Mouse (Mus musculus) embryonic facial prominence, embryonic 13.5 days (tissue): ENCODE results near the gene Rps6kc1. TPM values are rescaled to one million over a fixed set of nuclear protein-coding genes. Genes with fewer than 3 reads are reported as not detected.

ENCODE experiments used
- ATAC-seq: fragments of 200-750 bp; cut with Nextera tagmentation; 2 replicates; pipeline ENCODE4 v1.8.0; 2017; ENCODE audit warnings: low read depth; ENCODE audit not compliant: insufficient number of reproducible peaks, insufficient read depth, low FRiP score, low TSS enrichment
- H3K27ac ChIP-seq: fragments of 300-500 bp; sonication (generic); 2 replicates; pipeline ENCODE4 v1.5.1; 2015; ENCODE audit warnings: moderate library complexity, mild to moderate bottlenecking, inconsistent platforms
- H3K27me3 ChIP-seq: fragments of 300-500 bp; sonication (generic); 2 replicates; pipeline ENCODE4 v1.6.1; 2015; ENCODE audit warnings: mild to moderate bottlenecking, inconsistent platforms
- H3K36me3 ChIP-seq: fragments of 300-500 bp; sonication (generic); 2 replicates; pipeline ENCODE4 v1.6.1; 2015; ENCODE audit warnings: mild to moderate bottlenecking, inconsistent platforms
- H3K4me1 ChIP-seq: fragments of 300-500 bp; sonication (generic); 2 replicates; pipeline ENCODE4 v1.6.1; 2015; ENCODE audit warnings: inconsistent platforms
- H3K4me2 ChIP-seq: fragments of 300-500 bp; sonication (generic); 2 replicates; pipeline ENCODE4 v1.6.1; 2015; ENCODE audit warnings: moderate library complexity, mild to moderate bottlenecking, inconsistent platforms
- H3K4me3 ChIP-seq: fragments of 300-500 bp; sonication (generic); 2 replicates; pipeline ENCODE4 v1.5.1; 2015; ENCODE audit warnings: mild to moderate bottlenecking, inconsistent platforms
- H3K9ac ChIP-seq: fragments of 300-500 bp; sonication (generic); 2 replicates; pipeline ENCODE4 v1.6.1; 2015; ENCODE audit warnings: mild to moderate bottlenecking, inconsistent platforms
- H3K9me3 ChIP-seq: fragments of 300-500 bp; sonication (generic); 2 replicates; pipeline ENCODE4 v1.6.1; 2016; ENCODE audit warnings: inconsistent platforms
- WGBS: fragments of 180-500 bp; shearing (Covaris S2); methylation state at CpG from one replicate; pipeline ENCODE4 v1.1.7; 2015; ENCODE audit warnings: mixed read lengths; 5-methylcytosine and 5-hydroxymethylcytosine counted together
- polyA plus RNA-seq: library from polyadenylated mRNA; unstranded; fragments of >200 nt; fragmentation: Nextera tagmentation; extraction: Ambion mirVana; gene quantifications from 2 replicates; pipeline ENCODE4 v1.2.1, GENCODE M21; 2015

The Rps6kc1 gene
- polyA plus RNA-seq, 1 experiment from 2014 or later = 18.4 TPM

- Histone ChIP-seq H3K9me3 (no peaks in the 10 kb centered on the region), H3K4me2 (no peak overlapping the region), H3K27ac (no peak overlapping the region), H3K9ac (no peak overlapping the region), H3K36me3 (no peaks in the 10 kb centered on the region), H3K4me1 (no peaks in the 10 kb centered on the region), H3K27me3 (no peaks in the 10 kb centered on the region), H3K4me3 (no peak overlapping the region)
- ATAC-seq = no peak
- 48% methylated on average over 8 of the region's 8 CpGs for WGBS
These were observed 159.6 kb downstream of the Rps6kc1 start for GRCm38 (mm10) chr1:190751794-190752570.

- Histone ChIP-seq H3K4me3 (no peak overlapping the region), H3K9me3 (no peaks in the 10 kb centered on the region), H3K4me2 (no peak overlapping the region), H3K27ac (no peak overlapping the region), H3K9ac (no peak overlapping the region), H3K36me3 (no peaks in the 10 kb centered on the region), H3K4me1 (no peaks in the 10 kb centered on the region), H3K27me3 (no peaks in the 10 kb centered on the region)
- WGBS = 85% methylated on average over 10 of the region's 10 CpGs
- no peak for ATAC-seq
These were observed 162.6 kb downstream of the Rps6kc1 start for GRCm38 (mm10) chr1:190748937-190749336.

GRCm38 (mm10) chr1:190741421-190741820 is 170.1 kb downstream of the Rps6kc1 start:
- no peaks in the 10 kb centered on the region for H3K36me3 ChIP-seq
- H3K9ac ChIP-seq = no peak overlapping the region
- no peaks in the 10 kb centered on the region for H3K4me1 ChIP-seq
- no peak overlapping the region for H3K4me3 ChIP-seq
- no peaks in the 10 kb centered on the region for H3K9me3 ChIP-seq
- no peak overlapping the region for H3K27ac ChIP-seq
- 67% methylated on average over 5 of the region's 5 CpGs for WGBS
- H3K27me3 ChIP-seq = no peaks in the 10 kb centered on the region
- ATAC-seq = no peak
- H3K4me2 ChIP-seq = no peak overlapping the region

GRCm38 (mm10) chr1:190732803-190733202 is 178.8 kb downstream of the Rps6kc1 start:
- Histone ChIP-seq H3K27me3 (no peaks in the 10 kb centered on the region), H3K36me3 (no peaks in the 10 kb centered on the region), H3K9ac (no peak overlapping the region), H3K9me3 (no peaks in the 10 kb centered on the region), H3K27ac (no peak overlapping the region), H3K4me1 (peaks cover 12% of the 10 kb centered on the region), H3K4me2 (no peak overlapping the region), H3K4me3 (no peak overlapping the region)
- 84% methylated on average over 6 of the region's 6 CpGs for WGBS
- ATAC-seq = no peak

- Histone ChIP-seq H3K27ac (no peak overlapping the region), H3K4me2 (no peak overlapping the region), H3K36me3 (no peaks in the 10 kb centered on the region), H3K4me3 (no peak overlapping the region), H3K4me1 (peaks cover 27% of the 10 kb centered on the region), H3K9me3 (no peaks in the 10 kb centered on the region), H3K9ac (no peak overlapping the region), H3K27me3 (no peaks in the 10 kb centered on the region)
- no peak for ATAC-seq
- WGBS = 86% methylated on average over 7 of the region's 7 CpGs
These were observed 182.0 kb downstream of the Rps6kc1 start for GRCm38 (mm10) chr1:190729516-190730088.

- Histone ChIP-seq H3K9ac (no peak overlapping the region), H3K4me3 (no peak overlapping the region), H3K9me3 (no peaks in the 10 kb centered on the region), H3K36me3 (no peaks in the 10 kb centered on the region), H3K27me3 (no peaks in the 10 kb centered on the region), H3K4me2 (no peak overlapping the region), H3K27ac (no peak overlapping the region), H3K4me1 (peaks cover 37% of the 10 kb centered on the region)
- WGBS = 67% methylated on average over 4 of the region's 4 CpGs
- no peak for ATAC-seq
These were observed 183.4 kb downstream of the Rps6kc1 start for GRCm38 (mm10) chr1:190728111-190728651.

GRCm38 (mm10) chr1:190727385-190727784 is 184.2 kb downstream of the Rps6kc1 start:
- H3K9me3 ChIP-seq = no peaks in the 10 kb centered on the region
- no peaks in the 10 kb centered on the region for H3K27me3 ChIP-seq
- H3K4me2 ChIP-seq = no peak overlapping the region
- no peak overlapping the region for H3K27ac ChIP-seq
- no peak overlapping the region for H3K4me3 ChIP-seq
- ATAC-seq = no peak
- no peak overlapping the region for H3K9ac ChIP-seq
- H3K36me3 ChIP-seq = no peaks in the 10 kb centered on the region
- WGBS = 73% methylated on average over 2 of the region's 2 CpGs
- peaks cover 37% of the 10 kb centered on the region for H3K4me1 ChIP-seq

GRCm38 (mm10) chr1:190724591-190725380 is 186.8 kb downstream of the Rps6kc1 start:
- Histone ChIP-seq H3K9me3 (no peaks in the 10 kb centered on the region), H3K4me1 (peaks cover 37% of the 10 kb centered on the region), H3K4me3 (no peak overlapping the region), H3K27me3 (no peaks in the 10 kb centered on the region), H3K4me2 (no peak overlapping the region), H3K27ac (no peak overlapping the region), H3K9ac (no peak overlapping the region), H3K36me3 (no peaks in the 10 kb centered on the region)
- WGBS = 55% methylated on average over 21 of the region's 21 CpGs
- ATAC-seq = no peak

GRCm38 (mm10) chr1:190723926-190724430 is 187.6 kb downstream of the Rps6kc1 start:
- ATAC-seq = no peak
- H3K36me3 ChIP-seq = no peaks in the 10 kb centered on the region
- no peak overlapping the region for H3K27ac ChIP-seq
- 71% methylated on average over 7 of the region's 7 CpGs for WGBS
- H3K4me1 ChIP-seq = peaks cover 33% of the 10 kb centered on the region
- no peak overlapping the region for H3K9ac ChIP-seq
- no peaks in the 10 kb centered on the region for H3K9me3 ChIP-seq
- H3K4me2 ChIP-seq = no peak overlapping the region
- H3K4me3 ChIP-seq = no peak overlapping the region
- H3K27me3 ChIP-seq = no peaks in the 10 kb centered on the region

DNA sequence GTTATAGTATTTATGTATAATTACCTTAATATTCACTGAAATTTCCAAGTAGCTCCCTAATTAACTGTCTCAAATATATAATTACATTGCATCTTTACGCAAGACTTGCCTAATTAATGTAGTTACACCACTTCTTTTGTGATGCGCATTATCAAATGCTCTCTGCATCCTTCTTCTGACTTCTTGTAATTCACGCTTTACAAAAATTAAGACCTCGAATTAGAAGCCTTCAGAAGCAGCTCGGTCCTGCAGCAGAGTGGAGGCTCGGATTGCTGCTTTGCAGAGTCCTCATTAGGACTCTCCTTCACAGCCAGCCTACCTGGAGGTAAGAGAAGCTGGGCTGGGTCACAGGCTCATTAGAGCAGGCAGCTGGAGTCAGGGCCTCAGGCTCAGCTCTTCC is 197.7 kb downstream of the Rps6kc1 start:
- H3K36me3 ChIP-seq = no peaks in the 10 kb centered on the region
- H3K4me3 ChIP-seq = no peak overlapping the region
- no peaks in the 10 kb centered on the region for H3K4me1 ChIP-seq
- no peaks in the 10 kb centered on the region for H3K9me3 ChIP-seq
- no peak for ATAC-seq
- no peak overlapping the region for H3K4me2 ChIP-seq
- no peak overlapping the region for H3K9ac ChIP-seq
- 69% methylated on average over 6 of the region's 6 CpGs for WGBS
- H3K27ac ChIP-seq = no peak overlapping the region
- no peaks in the 10 kb centered on the region for H3K27me3 ChIP-seq

GRCm38 (mm10) chr1:190697576-190697975 is 214.0 kb downstream of the Rps6kc1 start:
- Histone ChIP-seq H3K4me3 (no peak overlapping the region), H3K9me3 (no peaks in the 10 kb centered on the region), H3K27ac (no peak overlapping the region), H3K4me2 (no peak overlapping the region), H3K27me3 (no peaks in the 10 kb centered on the region), H3K4me1 (peaks cover 6% of the 10 kb centered on the region), H3K9ac (no peak overlapping the region), H3K36me3 (no peaks in the 10 kb centered on the region)
- no peak for ATAC-seq
- WGBS = 18% methylated on average over 6 of the region's 6 CpGs
